Mouse (Mus musculus): Measurements from ENCODE around the gene Spindoc. TPM values are rescaled to one million over a fixed set of nuclear protein-coding genes. Genes with fewer than 3 reads are reported as not detected.

The Spindoc gene
- polyA plus RNA-seq, 1 experiment = 6.3 TPM

- no peaks in the 10 kb centered on the region for H3K4me1 ChIP-seq (ENCODE audit: control insufficient read depth, insufficient read depth, insufficient read length, low read length)
- H3K4me3 ChIP-seq (ENCODE audit: insufficient read depth, low read depth, low read length) = no peak overlapping the region
Measured at GRCm38 (mm10) chr19:7353636-7354035, 29.2 kb downstream of the Spindoc start.

GRCm38 (mm10) chr19:7352809-7353495 is 29.8 kb downstream of the Spindoc start:
- H3K4me3 ChIP-seq (ENCODE audit: insufficient read depth, low read depth, low read length) = no peak overlapping the region

More at GRCm38 (mm10) chr19:7353636-7354035, 29.2 kb downstream of the Spindoc start:
- no peak overlapping the region for H3K27ac ChIP-seq (replicated peaks; ENCODE audit: low read depth, low read length)

GRCm38 (mm10) chr19:7349993-7350392 is 32.8 kb downstream of the Spindoc start:
- no peak overlapping the region for H3K27ac ChIP-seq (replicated peaks; ENCODE audit: low read depth, low read length)
- H3K4me3 ChIP-seq (ENCODE audit: insufficient read depth, low read depth, low read length) = no peak overlapping the region
- no peaks in the 10 kb centered on the region for H3K4me1 ChIP-seq (ENCODE audit: control insufficient read depth, insufficient read depth, insufficient read length, low read length)

More at GRCm38 (mm10) chr19:7352809-7353495, 29.8 kb downstream of the Spindoc start:
- H3K4me1 ChIP-seq (ENCODE audit: control insufficient read depth, insufficient read depth, insufficient read length, low read length) = no peaks in the 10 kb centered on the region
- H3K27ac ChIP-seq (replicated peaks; ENCODE audit: low read depth, low read length) = no peak overlapping the region

- Histone ChIP-seq H3K4me3 (ENCODE audit: insufficient read depth, low read depth, low read length) (no peak overlapping the region), H3K4me1 (ENCODE audit: control insufficient read depth, insufficient read depth, insufficient read length, low read length) (no peaks in the 10 kb centered on the region), H3K27ac (replicated peaks; ENCODE audit: low read depth, low read length) (no peak overlapping the region)
Measured at GRCm38 (mm10) chr19:7345235-7345755, 37.5 kb downstream of the Spindoc start.

- H3K4me1 ChIP-seq (ENCODE audit: control insufficient read depth, insufficient read depth, insufficient read length, low read length) = peaks cover 20% of the 10 kb centered on the region
Measured at GRCm38 (mm10) chr19:7342646-7343045, 40.1 kb downstream of the Spindoc start.

GRCm38 (mm10) chr19:7341512-7342397 is 41.0 kb downstream of the Spindoc start, which contains the start of gene Mark2:
Mark2 (minus strand) TSS chr19:7341860.
- Histone ChIP-seq H3K4me3 (ENCODE audit: insufficient read depth, low read depth, low read length) (peak within 1 kb of the TSS; percentile 93), H3K27ac (replicated peaks; ENCODE audit: low read depth, low read length) (peak within 1 kb of the TSS; percentile 79)

More at GRCm38 (mm10) chr19:7342646-7343045, 40.1 kb downstream of the Spindoc start:
- no peak overlapping the region for H3K27ac ChIP-seq (replicated peaks; ENCODE audit: low read depth, low read length)
- H3K4me3 ChIP-seq (ENCODE audit: insufficient read depth, low read depth, low read length) = no peak overlapping the region

GRCm38 (mm10) chr19:7340780-7341475 is 41.9 kb downstream of the Spindoc start:
- peak overlapping the region; percentile 79 for H3K27ac ChIP-seq (replicated peaks; ENCODE audit: low read depth, low read length)
- H3K4me3 ChIP-seq (ENCODE audit: insufficient read depth, low read depth, low read length) = peak overlapping the region; percentile 93
- peaks cover 23% of the 10 kb centered on the region for H3K4me1 ChIP-seq (ENCODE audit: control insufficient read depth, insufficient read depth, insufficient read length, low read length)

More at GRCm38 (mm10) chr19:7341512-7342397, 41.0 kb downstream of the Spindoc start, which contains the start of gene Mark2:
- peaks cover 21% of the 10 kb centered on the region for H3K4me1 ChIP-seq (ENCODE audit: control insufficient read depth, insufficient read depth, insufficient read length, low read length)

GRCm38 (mm10) chr19:7340371-7340779 is 42.4 kb downstream of the Spindoc start:
- Histone ChIP-seq H3K4me3 (ENCODE audit: insufficient read depth, low read depth, low read length) (peak overlapping the region; percentile 93), H3K27ac (replicated peaks; ENCODE audit: low read depth, low read length) (peak overlapping the region; percentile 79), H3K4me1 (ENCODE audit: control insufficient read depth, insufficient read depth, insufficient read length, low read length) (peaks cover 26% of the 10 kb centered on the region)

- Histone ChIP-seq H3K4me3 (ENCODE audit: insufficient read depth, low read depth, low read length) (peak overlapping the region; percentile 93), H3K27ac (replicated peaks; ENCODE audit: low read depth, low read length) (peak overlapping the region; percentile 79; the same call in 1 of the 2 replicates), H3K4me1 (ENCODE audit: control insufficient read depth, insufficient read depth, insufficient read length, low read length) (peaks cover 26% of the 10 kb centered on the region)
Measured at GRCm38 (mm10) chr19:7339867-7340266, 42.9 kb downstream of the Spindoc start.

- Histone ChIP-seq H3K27ac (replicated peaks; ENCODE audit: low read depth, low read length) (0 out of 2 replicates have a peak overlapping the region, but pooled peaks have one; percentile 16), H3K4me3 (ENCODE audit: insufficient read depth, low read depth, low read length) (peak overlapping the region; percentile 93; the same call in 1 of the 2 replicates), H3K4me1 (ENCODE audit: control insufficient read depth, insufficient read depth, insufficient read length, low read length) (peaks cover 26% of the 10 kb centered on the region)
Measured at GRCm38 (mm10) chr19:7339026-7339425, 43.8 kb downstream of the Spindoc start.

GRCm38 (mm10) chr19:7337781-7338342 is 44.9 kb downstream of the Spindoc start:
- no peak overlapping the region for H3K4me3 ChIP-seq (ENCODE audit: insufficient read depth, low read depth, low read length)
- no peak overlapping the region for H3K27ac ChIP-seq (replicated peaks; ENCODE audit: low read depth, low read length)

GRCm38 (mm10) chr19:7335656-7336055 is 47.1 kb downstream of the Spindoc start:
- H3K4me1 ChIP-seq (ENCODE audit: control insufficient read depth, insufficient read depth, insufficient read length, low read length) = peaks cover 29% of the 10 kb centered on the region

More at GRCm38 (mm10) chr19:7337781-7338342, 44.9 kb downstream of the Spindoc start:
- peaks cover 26% of the 10 kb centered on the region for H3K4me1 ChIP-seq (ENCODE audit: control insufficient read depth, insufficient read depth, insufficient read length, low read length)

GRCm38 (mm10) chr19:7334049-7334448 is 48.7 kb downstream of the Spindoc start:
- Histone ChIP-seq H3K4me3 (ENCODE audit: insufficient read depth, low read depth, low read length) (no peak overlapping the region), H3K4me1 (ENCODE audit: control insufficient read depth, insufficient read depth, insufficient read length, low read length) (peaks cover 20% of the 10 kb centered on the region), H3K27ac (replicated peaks; ENCODE audit: low read depth, low read length) (no peak overlapping the region)

More at GRCm38 (mm10) chr19:7335656-7336055, 47.1 kb downstream of the Spindoc start:
- Histone ChIP-seq H3K4me3 (ENCODE audit: insufficient read depth, low read depth, low read length) (no peak overlapping the region), H3K27ac (replicated peaks; ENCODE audit: low read depth, low read length) (no peak overlapping the region)

GRCm38 (mm10) chr19:7321391-7321790 is 61.4 kb downstream of the Spindoc start:
- Histone ChIP-seq H3K27ac (replicated peaks; ENCODE audit: low read depth, low read length) (no peak overlapping the region), H3K4me1 (ENCODE audit: control insufficient read depth, insufficient read depth, insufficient read length, low read length) (peaks cover 13% of the 10 kb centered on the region)

More at GRCm38 (mm10) chr19:7321391-7321790, 61.4 kb downstream of the Spindoc start:
- no peak overlapping the region for H3K4me3 ChIP-seq (ENCODE audit: insufficient read depth, low read depth, low read length)
